Mouse (Mus musculus) common myeloid progenitor, adult 5-6 weeks (primary cell): ENCODE measurements around the gene Phlda1. TPM values are rescaled to one million over a fixed set of nuclear protein-coding genes. Genes with fewer than 3 reads are reported as not detected.
A peak's percentile ranks its signal among the peaks of the same experiment; 100 is the strongest.

Source experiments
- ATAC-seq: replicated peaks from 2 replicates; pipeline ENCODE4 v1.8.0; 2016; ENCODE audit warnings: low read depth, mild to moderate bottlenecking, moderate TSS enrichment, inconsistent platforms; ENCODE audit not compliant: poor library complexity, severe bottlenecking
- total RNA-seq: library from RNA; stranded (forward); fragments of 200-1000, 187-1606 nt; gene quantifications from 2 replicates; pipeline ENCODE4 v1.2.3, GENCODE M21; 2017

Phlda1 gene
- total RNA-seq, 1 experiment from 2014 or later, result 1.9 TPM

DNA sequence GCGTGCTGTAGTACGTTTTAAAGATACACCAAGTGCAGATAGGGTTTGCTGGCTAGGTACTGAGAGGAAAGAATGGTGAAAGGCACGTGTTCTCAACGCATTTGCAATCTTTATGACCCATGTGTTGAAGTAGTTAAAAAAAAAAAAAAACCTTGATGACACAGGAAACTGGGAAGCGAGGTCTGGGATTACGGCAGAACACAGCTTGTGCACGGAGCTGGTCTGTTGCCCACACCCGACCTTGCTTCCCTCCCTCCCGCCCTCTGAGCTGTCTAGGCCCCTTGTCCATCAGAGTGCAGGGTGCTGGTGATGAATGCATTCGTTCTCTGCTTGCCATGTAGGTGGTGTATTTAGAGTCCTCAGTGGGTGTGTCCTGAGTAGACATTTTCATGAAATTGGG is 2.4 kb upstream of the Phlda1 start:
- no peak for ATAC-seq

DNA sequence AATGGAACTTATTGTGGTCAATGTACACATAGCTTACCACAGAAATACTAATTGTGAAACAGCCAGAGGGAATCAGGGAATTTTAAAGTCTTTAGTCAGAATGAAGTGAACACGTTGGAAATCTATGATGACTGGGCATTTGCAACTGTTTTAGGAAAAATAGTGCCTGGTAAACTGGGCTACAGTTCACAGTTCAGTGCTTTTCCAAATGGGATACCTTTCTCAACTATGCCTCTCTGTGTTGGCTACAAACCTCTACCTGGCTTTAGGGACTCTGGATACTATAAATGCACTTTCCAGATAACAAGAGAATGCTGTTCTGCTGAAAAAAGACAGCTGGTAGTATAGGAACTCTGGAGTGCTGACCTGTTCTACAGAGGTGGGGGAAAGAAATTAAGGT is 1.5 kb upstream of the Phlda1 start:
- no peak for ATAC-seq

- no peak for ATAC-seq
Measured at GRCm38 (mm10) chr10:111505406-111505805, 680 bp upstream of the Phlda1 start.

- ATAC-seq, result no peak
Measured at GRCm38 (mm10) chr10:111506926-111507459, 907 bp downstream of the Phlda1 start.

- peak; percentile 46 for ATAC-seq
Measured at GRCm38 (mm10) chr10:111507460-111508211, 1.6 kb downstream of the Phlda1 start.

DNA sequence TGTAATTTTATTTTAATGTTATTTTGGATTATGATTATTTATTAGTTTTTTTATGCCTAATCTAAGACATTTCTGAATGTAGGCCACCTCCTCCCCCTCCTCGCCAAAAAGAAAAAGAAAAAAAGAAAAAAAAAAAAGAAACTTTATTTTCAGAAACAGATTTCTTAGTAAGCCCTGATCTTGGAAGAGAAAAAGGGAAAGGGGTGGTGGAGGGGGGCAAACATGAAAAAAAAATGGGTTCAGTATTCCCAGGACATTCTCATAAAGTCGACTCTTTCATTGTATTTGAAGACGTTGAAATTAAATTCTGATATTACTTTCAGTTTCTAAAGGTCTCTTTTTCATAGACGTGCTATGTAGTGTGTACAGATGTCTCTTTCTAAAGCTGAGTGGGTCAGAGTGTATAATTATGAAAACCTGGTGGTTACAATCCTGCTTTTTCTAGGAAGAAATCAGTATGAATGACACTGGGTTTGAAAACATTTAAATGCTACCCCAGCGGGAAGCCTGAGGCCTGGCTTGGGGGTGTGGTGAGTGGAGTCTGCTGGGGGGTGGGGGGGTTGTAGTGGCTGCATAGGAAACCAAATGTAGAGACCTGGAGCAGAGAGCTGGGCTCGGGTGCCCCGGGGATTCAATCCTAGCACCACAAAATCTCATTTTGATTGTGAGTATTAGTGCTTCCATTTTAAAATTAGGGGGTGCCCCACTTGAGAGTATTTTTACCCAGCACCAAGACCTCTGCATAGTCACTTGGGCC is 2.4 kb downstream of the Phlda1 start:
- no peak for ATAC-seq

GRCm38 (mm10) chr10:111509103-111509784 is 3.2 kb downstream of the Phlda1 start:
- ATAC-seq, result no peak

- no peak for ATAC-seq
Measured at GRCm38 (mm10) chr10:111509981-111510380, 3.9 kb downstream of the Phlda1 start.

GRCm38 (mm10) chr10:111510798-111511197 is 4.7 kb downstream of the Phlda1 start:
- no peak for ATAC-seq

DNA sequence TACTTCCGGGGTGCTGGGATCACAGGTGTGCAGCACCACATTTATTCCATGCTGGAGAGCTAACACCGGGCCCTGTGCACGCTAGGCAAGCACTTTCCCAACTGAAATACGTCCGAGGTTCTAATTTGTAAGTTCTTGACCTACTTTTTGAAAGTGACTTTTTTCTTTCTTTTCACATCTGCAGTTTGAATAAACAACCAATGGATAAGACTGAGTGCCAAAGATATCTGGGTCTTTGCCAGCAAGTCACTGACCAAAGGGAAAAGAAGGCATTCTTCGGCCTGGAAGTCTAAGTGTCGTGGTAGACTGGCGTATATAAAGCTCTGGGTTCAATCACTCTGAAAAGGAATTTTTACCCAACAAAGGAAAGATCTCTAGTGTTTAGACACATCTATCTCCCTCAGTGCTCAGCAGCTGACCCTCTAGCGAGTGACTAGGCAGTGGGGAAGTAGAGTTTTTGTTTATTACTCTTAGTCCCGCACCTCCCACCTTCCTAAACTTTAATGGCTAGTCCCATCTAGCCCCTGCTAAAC is 6.0 kb downstream of the Phlda1 start:
- ATAC-seq, result no peak

DNA sequence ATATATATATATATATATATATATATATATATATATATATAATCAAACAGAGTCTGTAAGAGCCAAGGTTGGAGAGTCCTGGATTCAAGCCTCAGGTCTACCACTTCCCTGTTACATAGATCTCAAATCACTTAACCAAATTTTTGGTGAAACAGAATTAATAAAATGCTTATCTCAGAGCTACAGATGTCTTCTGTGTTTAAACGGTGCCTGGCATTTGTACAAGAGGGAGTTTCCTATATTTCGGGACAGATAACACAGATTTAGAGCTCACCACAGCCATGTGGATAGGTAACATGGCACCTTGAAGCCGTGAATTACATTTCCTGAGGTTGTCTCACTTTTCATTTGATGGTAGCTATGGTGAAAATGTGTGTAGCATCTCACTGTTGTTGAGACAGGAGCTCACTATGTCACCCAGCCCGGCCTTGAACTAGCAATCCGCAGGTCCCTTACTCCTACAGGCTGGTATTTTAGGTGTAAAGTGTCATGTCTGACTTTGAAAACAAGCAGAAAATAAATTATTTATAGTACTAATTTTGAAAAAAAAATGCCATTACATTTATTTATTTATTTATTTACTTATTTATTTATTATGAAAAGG is 8.3 kb downstream of the Phlda1 start:
- ATAC-seq, result 0 out of 2 replicates have a peak, but pooled peaks have one; percentile 22

DNA sequence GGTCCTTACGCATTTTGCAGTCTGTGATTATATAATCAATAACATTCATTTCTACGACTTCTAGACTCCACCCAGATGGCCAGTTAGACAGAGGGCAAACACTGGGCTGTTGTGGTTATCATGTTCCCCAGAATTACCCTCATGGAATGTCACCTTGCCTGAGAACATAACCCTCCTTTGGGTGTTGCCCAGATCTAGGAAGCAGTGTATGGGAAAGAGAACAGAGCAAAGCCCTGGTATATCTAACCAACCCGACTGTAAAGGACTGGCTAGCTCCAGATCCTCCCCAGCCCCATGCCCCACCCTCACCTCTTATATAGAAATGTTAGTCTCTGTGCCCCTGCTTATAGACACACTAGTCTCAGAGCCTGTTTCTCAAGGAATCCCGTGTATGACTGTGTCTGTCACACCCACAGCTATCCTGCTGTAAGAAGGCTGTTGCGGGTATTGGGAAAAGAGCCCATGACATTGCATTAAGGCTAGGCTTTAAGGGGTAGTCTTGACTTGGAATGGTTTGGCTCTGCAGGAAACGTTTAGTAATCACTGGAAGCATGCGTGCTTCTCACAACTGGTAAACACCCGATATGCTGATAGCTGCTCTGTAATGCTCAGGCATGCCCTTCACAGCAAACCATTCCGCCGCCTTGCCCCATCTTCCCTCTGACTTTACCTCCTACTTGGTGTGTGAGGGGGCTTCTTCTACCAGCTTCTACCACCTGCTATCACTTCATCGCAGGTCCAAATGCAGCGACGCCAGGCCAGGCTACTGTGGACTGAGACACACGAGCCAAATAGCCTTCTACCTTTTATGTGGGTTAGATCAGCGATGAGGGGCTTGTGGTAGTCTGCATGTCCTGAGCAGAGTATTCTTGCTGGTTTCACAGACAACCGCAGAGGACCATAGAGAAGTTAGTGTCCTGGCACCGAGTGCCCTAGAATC is 9.3 kb downstream of the Phlda1 start:
- ATAC-seq, result no peak

DNA sequence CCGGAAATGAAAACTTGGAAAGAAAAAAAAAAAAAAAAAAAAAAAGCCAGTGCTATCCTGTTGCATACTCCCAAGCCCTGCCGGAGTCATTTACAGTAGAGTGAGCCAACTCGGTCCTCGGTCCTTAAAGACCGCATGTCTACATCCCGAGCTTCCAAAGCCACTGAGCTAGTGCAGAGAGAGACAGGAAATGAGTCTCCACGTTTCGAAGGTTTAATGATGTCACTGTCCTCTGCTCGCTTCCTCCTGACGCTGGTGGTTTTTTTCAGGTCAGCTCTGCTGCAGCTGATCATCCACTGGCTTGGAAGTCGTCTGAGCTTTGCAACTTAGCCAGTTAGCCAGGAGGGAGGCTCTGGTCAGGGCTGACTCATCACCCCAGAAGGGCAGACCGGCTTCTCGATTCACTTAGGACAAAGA is 10.1 kb downstream of the Phlda1 start:
- peak; percentile 89 for ATAC-seq

DNA sequence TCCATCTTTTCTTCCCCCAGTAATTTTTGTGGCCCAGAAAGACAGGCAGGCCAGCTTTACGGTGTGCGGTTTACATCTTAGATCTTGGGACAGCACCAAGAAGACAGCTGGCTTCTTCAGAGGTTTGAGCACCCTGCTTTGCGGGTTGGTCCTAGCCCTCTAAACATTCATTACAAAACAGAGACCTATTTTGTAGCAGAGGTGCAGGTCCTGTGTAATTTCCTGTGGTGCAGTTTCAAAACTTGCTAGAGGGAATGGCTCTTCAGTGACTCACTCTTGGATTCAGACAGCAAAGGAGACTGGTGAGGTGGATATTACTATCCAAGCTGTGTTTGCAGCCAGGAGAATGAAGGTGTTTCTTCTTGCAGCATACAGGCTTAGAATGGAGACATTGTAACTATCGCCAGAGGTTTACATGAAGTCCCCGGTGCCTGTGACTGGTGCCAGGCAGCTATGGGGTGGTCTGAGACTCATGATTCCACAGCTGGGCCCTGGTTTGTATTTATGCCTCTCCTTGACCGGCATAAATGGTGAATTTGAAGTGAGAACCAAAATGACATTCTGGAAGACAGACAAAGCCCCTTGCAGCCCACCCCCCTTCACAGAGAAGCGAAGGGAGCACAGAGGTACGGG is 10.8 kb downstream of the Phlda1 start:
- peak; percentile 23 for ATAC-seq

DNA sequence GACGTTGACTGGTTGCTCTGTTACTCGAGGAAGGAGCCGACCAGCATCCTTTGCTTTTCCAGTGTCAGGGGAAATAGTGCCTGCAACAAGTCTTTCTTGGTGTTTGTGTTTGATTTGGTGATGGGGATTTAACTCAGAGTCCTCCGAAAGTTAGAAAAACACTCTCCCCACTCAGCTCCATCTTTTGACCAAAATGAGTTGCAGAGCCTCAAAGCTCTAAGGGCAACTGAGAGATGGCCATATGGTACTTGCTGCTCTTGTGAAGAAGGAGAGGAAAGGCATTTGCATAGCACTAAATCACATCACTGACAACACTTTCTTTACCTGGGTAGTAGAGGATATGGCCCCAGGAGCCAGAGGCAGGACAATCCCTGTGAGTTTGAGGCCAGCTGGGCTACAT is 12.3 kb downstream of the Phlda1 start:
- ATAC-seq, result no peak

- ATAC-seq, result no peak
Measured at GRCm38 (mm10) chr10:111519620-111520370, 13.7 kb downstream of the Phlda1 start.

DNA sequence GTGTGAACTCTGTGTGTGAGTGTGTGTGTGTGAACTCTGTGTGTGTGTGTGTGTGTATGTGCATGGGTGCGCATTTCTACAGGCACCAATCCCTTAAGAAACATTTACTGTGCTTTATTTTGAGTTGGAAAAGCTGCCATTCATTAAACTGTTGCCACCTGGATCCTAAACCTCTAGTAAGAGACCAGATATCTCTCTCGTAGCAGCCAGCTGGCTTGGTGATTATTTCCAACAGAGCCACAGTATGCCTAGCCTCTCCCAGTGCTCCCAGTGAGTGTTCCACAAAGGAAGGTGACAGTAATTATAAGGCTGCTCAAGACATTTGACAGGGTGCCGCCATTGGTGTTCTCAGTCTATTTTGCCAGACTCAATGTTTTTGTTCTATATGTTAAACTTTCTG is 14.5 kb downstream of the Phlda1 start:
- no peak for ATAC-seq

- no peak for ATAC-seq
Measured at GRCm38 (mm10) chr10:111521636-111522035, 15.6 kb downstream of the Phlda1 start.
